Mouse (Mus musculus) spleen, postnatal 36 days (tissue): ENCODE data around the gene Slc24a4.
"Not testable (repeated sequence)": the region's sequence is repeated elsewhere in the genome, so short reads cannot be mapped to it uniquely, and the experiment has no call there.

Experiments
- DNase-seq, 2 experiments: peaks; one replicate each; pipeline ENCODE4 v3.0.0; 2022; ENCODE audit warnings: low spot score in 2 of 2, mixed read lengths in 1 of 2

Gene Slc24a4

GRCm38 (mm10) chr12:102164632-102165031, 36.1 kb downstream of the Slc24a4 start:
- no peak for DNase-seq

- no peak for DNase-seq
Measured at GRCm38 (mm10) chr12:102166691-102167261, 38.2 kb downstream of the Slc24a4 start.

- DNase-seq, result no peak
Measured at GRCm38 (mm10) chr12:102167302-102167701, 38.8 kb downstream of the Slc24a4 start.

GRCm38 (mm10) chr12:102172746-102173145, 44.2 kb downstream of the Slc24a4 start:
- no peak for DNase-seq

GRCm38 (mm10) chr12:102173345-102173744, 44.8 kb downstream of the Slc24a4 start:
- no peak for DNase-seq

- DNase-seq, result no peak
Measured at GRCm38 (mm10) chr12:102180371-102181074, 52.0 kb downstream of the Slc24a4 start.

GRCm38 (mm10) chr12:102181799-102182357, 53.3 kb downstream of the Slc24a4 start:
- DNase-seq, result peak; percentile 21

- no peak for DNase-seq
Measured at GRCm38 (mm10) chr12:102182621-102183020, 54.1 kb downstream of the Slc24a4 start.

- no peak for DNase-seq
Measured at GRCm38 (mm10) chr12:102183201-102183600, 54.7 kb downstream of the Slc24a4 start.

GRCm38 (mm10) chr12:102190820-102191219, 62.3 kb downstream of the Slc24a4 start:
- no peak for DNase-seq

GRCm38 (mm10) chr12:102201516-102201915, 73.0 kb downstream of the Slc24a4 start:
- DNase-seq, result no peak

- DNase-seq, result no peak
Measured at GRCm38 (mm10) chr12:102202901-102203300, 74.4 kb downstream of the Slc24a4 start.

GRCm38 (mm10) chr12:102206471-102206870, 77.9 kb downstream of the Slc24a4 start:
- no peak for DNase-seq

- no peak for DNase-seq
Measured at GRCm38 (mm10) chr12:102207245-102207644, 78.7 kb downstream of the Slc24a4 start.

GRCm38 (mm10) chr12:102210801-102211200, 82.3 kb downstream of the Slc24a4 start:
- DNase-seq, result no peak

- DNase-seq, result no peak
Measured at GRCm38 (mm10) chr12:102223404-102223803, 94.9 kb downstream of the Slc24a4 start.

GRCm38 (mm10) chr12:102224112-102224511, 95.6 kb downstream of the Slc24a4 start:
- DNase-seq, result not testable (repeated sequence)

GRCm38 (mm10) chr12:102225165-102225564, 96.6 kb downstream of the Slc24a4 start:
- no peak for DNase-seq

GRCm38 (mm10) chr12:102235551-102235950, 107.0 kb downstream of the Slc24a4 start:
- no peak for DNase-seq

- DNase-seq, result no peak
Measured at GRCm38 (mm10) chr12:102236317-102236716, 107.8 kb downstream of the Slc24a4 start.

- no peak for DNase-seq
Measured at GRCm38 (mm10) chr12:102242076-102242722, 113.7 kb downstream of the Slc24a4 start.

- no peak for DNase-seq
Measured at GRCm38 (mm10) chr12:102243915-102244314, 115.4 kb downstream of the Slc24a4 start.

GRCm38 (mm10) chr12:102246226-102246625, 117.7 kb downstream of the Slc24a4 start:
- DNase-seq, result peak in 1 of 2 experiments; percentile 4
